8 mouse cellular contexts compared by ENCODE assay signal in the genomic region with DNA sequence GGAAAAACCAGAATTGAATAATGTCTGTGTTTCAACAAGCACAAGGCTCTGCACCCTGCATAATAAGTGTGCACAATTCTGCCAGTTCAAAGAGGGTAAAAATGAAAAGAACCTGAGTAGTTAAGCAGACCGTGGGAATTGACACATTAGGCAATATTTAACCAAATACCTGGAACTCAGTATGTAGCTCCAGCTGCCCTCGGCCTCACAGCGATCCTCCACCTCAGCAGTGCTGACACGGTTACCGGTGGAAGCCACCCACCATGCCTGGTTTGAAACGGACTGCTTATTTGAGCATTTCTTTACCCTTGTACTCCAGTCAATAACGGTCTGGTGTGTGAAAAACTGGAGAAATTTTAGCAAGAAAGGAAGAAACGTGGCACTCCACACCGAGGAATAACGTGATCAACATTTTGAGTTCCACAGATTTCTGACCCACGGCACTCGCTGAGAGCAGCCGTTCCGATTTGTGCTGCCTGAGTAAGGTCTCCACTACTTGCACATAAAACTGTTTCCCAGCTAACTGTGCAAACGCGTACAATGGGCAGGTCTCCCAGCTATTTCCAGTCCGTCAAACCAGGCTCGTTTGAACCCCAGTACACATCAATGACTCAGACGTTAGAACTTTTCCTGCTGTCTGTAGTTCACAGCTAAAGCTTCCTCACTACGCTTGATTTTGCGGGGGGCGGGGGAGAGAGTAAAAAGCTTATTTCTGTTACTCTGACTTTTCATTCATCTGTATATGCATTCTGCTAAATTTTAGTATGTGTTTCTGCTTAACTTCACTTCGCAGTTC. TPM values are rescaled to one million over a fixed set of nuclear protein-coding genes. Genes with fewer than 3 reads are reported as not detected.
DNase-seq lines count a peak whose midpoint lies in the region; ATAC-seq and TF ChIP-seq lines count a peak whose summit lies in the region.

No protein-coding gene starts in this region.

- 0 out of 2 replicates have a peak overlapping the region, but pooled peaks have one; percentile 42 for H3K27ac ChIP-seq in lung, embryonic 14.5 days (ENCODE audit: low read depth)
- no peak overlapping the region for H3K27ac ChIP-seq in forebrain, embryonic 12.5 days
- no peak overlapping the region for H3K27ac ChIP-seq in kidney, embryonic 14.5 days (ENCODE audit: low read depth, low read length)
- no peak overlapping the region for H3K27ac ChIP-seq in midbrain, embryonic 13.5 days

- H3K4me3 ChIP-seq in lung, embryonic 14.5 days (ENCODE audit: low read depth, low read length): peak overlapping the region; percentile 65
- H3K4me3 ChIP-seq in forebrain, embryonic 12.5 days (replicated peaks): peak overlapping the region; percentile 69
- H3K4me3 ChIP-seq in kidney, embryonic 14.5 days (ENCODE audit: low read length): peak overlapping the region; percentile 74
- peak overlapping the region; percentile 66 for H3K4me3 ChIP-seq in midbrain, embryonic 13.5 days (replicated peaks)

- no peaks in the 10 kb centered on the region for H3K4me1 ChIP-seq in lung, embryonic 14.5 days (ENCODE audit: insufficient read depth)
- peaks cover 18% of the 10 kb centered on the region for H3K4me1 ChIP-seq in forebrain, embryonic 12.5 days
- peaks cover 5% of the 10 kb centered on the region; the same call in 1 of the 2 replicates for H3K4me1 ChIP-seq in kidney, embryonic 14.5 days (ENCODE audit: control insufficient read depth, insufficient read depth, low read length)
- H3K4me1 ChIP-seq in midbrain, embryonic 13.5 days (replicated peaks): peaks cover 15% of the 10 kb centered on the region

- H3K4me2 ChIP-seq in lung, embryonic 14.5 days: peak overlapping the region; percentile 97
- peak overlapping the region; percentile 86 for H3K4me2 ChIP-seq in forebrain, embryonic 12.5 days
- H3K4me2 ChIP-seq in kidney, embryonic 14.5 days (replicated peaks; ENCODE audit: low read depth, low read length): peak overlapping the region; percentile 94
- peak overlapping the region; percentile 92 for H3K4me2 ChIP-seq in midbrain, embryonic 13.5 days (replicated peaks)

- peak overlapping the region; percentile 65 for H3K9ac ChIP-seq in lung, embryonic 14.5 days
- H3K9ac ChIP-seq in forebrain, embryonic 12.5 days: peak overlapping the region; percentile 64
- H3K9ac ChIP-seq in kidney, embryonic 14.5 days (ENCODE audit: low read depth, low read length): peak overlapping the region; percentile 74
- peak overlapping the region; percentile 71 for H3K9ac ChIP-seq in midbrain, embryonic 13.5 days (replicated peaks)

- no peaks in the 10 kb centered on the region for H3K9me3 ChIP-seq in lung, embryonic 14.5 days (ENCODE audit: low read depth, low read length)
- no peaks in the 10 kb centered on the region for H3K9me3 ChIP-seq in forebrain, embryonic 12.5 days
- no peaks in the 10 kb centered on the region for H3K9me3 ChIP-seq in kidney, embryonic 14.5 days (ENCODE audit: control insufficient read depth, low read length)
- H3K9me3 ChIP-seq in midbrain, embryonic 13.5 days: no peaks in the 10 kb centered on the region

- peak; percentile 45 for DNase-seq in lung, embryonic 14.5 days
- DNase-seq in lung, postnatal 36 days: no peak
- DNase-seq in T-cell, adult 2 months (ENCODE audit: low spot score): peak; percentile 7
- DNase-seq in ovary, postnatal 36 days (ENCODE audit: low spot score): no peak
- DNase-seq in left cerebral cortex, adult 9 months (ENCODE audit: low spot score in 2 of 2): no peak

- H3K36me3 ChIP-seq in lung, embryonic 14.5 days (ENCODE audit: insufficient read depth): no peaks in the 10 kb centered on the region; the same call in 1 of the 2 replicates
- H3K36me3 ChIP-seq in forebrain, embryonic 12.5 days (replicated peaks): no peaks in the 10 kb centered on the region
- H3K36me3 ChIP-seq in kidney, embryonic 14.5 days (ENCODE audit: control insufficient read depth, insufficient read depth, low read length): peaks cover 15% of the 10 kb centered on the region; the same call in 1 of the 2 replicates
- H3K36me3 ChIP-seq in midbrain, embryonic 13.5 days: 0 out of 2 replicates have a peak, but pooled peaks cover 5% of the 10 kb centered on the region

- no peak for TF ChIP-seq CTCF in lung, embryonic 14.5 days (IDR thresholded peaks at IDR 0.05; ENCODE audit: low read depth)

- H3K27me3 ChIP-seq in lung, embryonic 14.5 days (ENCODE audit: insufficient read depth, low read length): no peaks in the 10 kb centered on the region
- H3K27me3 ChIP-seq in forebrain, embryonic 12.5 days: no peaks in the 10 kb centered on the region
- no peaks in the 10 kb centered on the region for H3K27me3 ChIP-seq in kidney, embryonic 14.5 days (ENCODE audit: control insufficient read depth, insufficient read depth, low read length)
- H3K27me3 ChIP-seq in midbrain, embryonic 13.5 days: no peaks in the 10 kb centered on the region

- ATAC-seq in lung, embryonic 14.5 days (ENCODE audit: insufficient read depth): no peak
- no peak for ATAC-seq in forebrain, embryonic 12.5 days (ENCODE audit: low FRiP score)
- no peak for ATAC-seq in kidney, embryonic 14.5 days (ENCODE audit: low FRiP score, low TSS enrichment)
- ATAC-seq in midbrain, embryonic 13.5 days: no peak

- WGBS in lung, embryonic 14.5 days: 7% methylated on average over 23 of the region's 23 CpGs
- 10% methylated on average over 23 of the region's 23 CpGs for WGBS in forebrain, embryonic 12.5 days
- 10% methylated on average over 23 of the region's 23 CpGs for WGBS in kidney, embryonic 14.5 days
- WGBS in midbrain, embryonic 13.5 days: 9% methylated on average over 23 of the region's 23 CpGs

RNA-seq across cellular contexts. Expression of a gene that starts 1.0 kb away (rescaled TPM):
- 142 and 143 TPM in 2 replicates for polyA plus RNA-seq in lung, embryonic 14.5 days (2014; fragmentation: Nextera tagmentation; extraction: Ambion mirVana)
- 113 and 127 TPM in 2 replicates for polyA plus RNA-seq in forebrain, embryonic 12.5 days (2016; fragmentation: Nextera tagmentation; extraction: Ambion mirVana)
- 182 and 198 TPM in 2 replicates for polyA plus RNA-seq in kidney, embryonic 14.5 days (2014; fragmentation: Nextera tagmentation; extraction: Ambion mirVana)
- 88.9 and 89.2 TPM in 2 replicates for polyA plus RNA-seq in midbrain, embryonic 13.5 days (2015; fragmentation: Nextera tagmentation; extraction: Ambion mirVana)

RNA-seq across cellular contexts. Expression of a gene that starts 13.6 kb away (rescaled TPM):
- polyA plus RNA-seq in lung, embryonic 14.5 days (2014; fragmentation: Nextera tagmentation; extraction: Ambion mirVana): 1.8 and 1.9 TPM in 2 replicates
- polyA plus RNA-seq in forebrain, embryonic 12.5 days (2016; fragmentation: Nextera tagmentation; extraction: Ambion mirVana): 4.5 and 5.4 TPM in 2 replicates
- polyA plus RNA-seq in kidney, embryonic 14.5 days (2014; fragmentation: Nextera tagmentation; extraction: Ambion mirVana): 2.5 and 2.7 TPM in 2 replicates
- polyA plus RNA-seq in midbrain, embryonic 13.5 days (2015; fragmentation: Nextera tagmentation; extraction: Ambion mirVana): 4.8 and 6.7 TPM in 2 replicates

RNA-seq across cellular contexts. Expression of a gene that starts 49.2 kb away (rescaled TPM):
- 15.4 and 15.8 TPM in 2 replicates for polyA plus RNA-seq in lung, embryonic 14.5 days (2014; fragmentation: Nextera tagmentation; extraction: Ambion mirVana)
- 17.9 and 18.5 TPM in 2 replicates for polyA plus RNA-seq in forebrain, embryonic 12.5 days (2016; fragmentation: Nextera tagmentation; extraction: Ambion mirVana)
- 8.9 and 13.8 TPM in 2 replicates for polyA plus RNA-seq in kidney, embryonic 14.5 days (2014; fragmentation: Nextera tagmentation; extraction: Ambion mirVana)
- polyA plus RNA-seq in midbrain, embryonic 13.5 days (2015; fragmentation: Nextera tagmentation; extraction: Ambion mirVana): 18.1 and 20.1 TPM in 2 replicates

Comparison
In these comparisons a context has a peak if more than half of its experiments do, and no peak if none do; other contexts are left out.
1. DNase-seq: peak in lung, embryonic 14.5 days (single experiment) and T-cell, adult 2 months (single experiment); none in lung, postnatal 36 days (single experiment), ovary, postnatal 36 days (single experiment) and left cerebral cortex, adult 9 months (0 of 2).
2. Peak in every context shown above with its lines, with median percentiles within 50 percentile points of each other: H3K4me2 ChIP-seq, H3K4me3 ChIP-seq and H3K9ac ChIP-seq.